In genomic region chr7:13059536-13059935, GRCm38 (mm10) we compare ENCODE assay signal across 26 mouse cellular contexts. TPM values are rescaled to one million over a fixed set of nuclear protein-coding genes. Genes with fewer than 3 reads are reported as not detected.
"Had no signal": no experiment of that assay in that cellular context is flagged by ENCODE, and none has a peak within 500 bp of the region (broad histone marks: within the 10 kb centered on the region; RNA-seq: fewer than 3 reads in every experiment).

No protein-coding gene starts in this region.

- ATAC-seq: liver, postnatal 0 days; lung, postnatal 0 days; midbrain, embryonic 13.5 days; midbrain, embryonic 16.5 days had no signal

- DNase-seq: liver, postnatal 0 days; lung, adult 2 months; lung, postnatal 14 days; lung, postnatal 36 days; retina, postnatal 1 day; right cerebral cortex, adult 18-20 months; right cerebral cortex, postnatal 25 days; right cerebral cortex, postnatal 4 days; spleen, adult 18-20 months; thymus, adult 18-20 months; thymus, postnatal 14 days; thymus, postnatal 36 days had no signal

RNA-seq across cellular contexts. Expression of gene Vmn1r85, which starts 35.4 kb away (rescaled TPM):
- total RNA-seq: megakaryocyte progenitor cell, adult 5-6 weeks had no signal
- polyA plus RNA-seq: liver, postnatal 0 days; lung, adult 2 months; lung, embryonic 15.5 days; lung, postnatal 0 days; macrophage; midbrain, embryonic 11.5 days; myocyte; neural tube, embryonic 11.5 days; neural tube, embryonic 13.5 days; small intestine, adult 2 months; stomach, embryonic 14.5 days; stomach, embryonic 16.5 days; thymus, postnatal 0 days had no signal
